Mouse (Mus musculus): ENCODE data around the gene B3gntl1.

B3gntl1 gene

GRCm38 (mm10) chr11:121641501-121642145 is 31.3 kb downstream of the B3gntl1 start:
- no peak for DNase-seq

DNA sequence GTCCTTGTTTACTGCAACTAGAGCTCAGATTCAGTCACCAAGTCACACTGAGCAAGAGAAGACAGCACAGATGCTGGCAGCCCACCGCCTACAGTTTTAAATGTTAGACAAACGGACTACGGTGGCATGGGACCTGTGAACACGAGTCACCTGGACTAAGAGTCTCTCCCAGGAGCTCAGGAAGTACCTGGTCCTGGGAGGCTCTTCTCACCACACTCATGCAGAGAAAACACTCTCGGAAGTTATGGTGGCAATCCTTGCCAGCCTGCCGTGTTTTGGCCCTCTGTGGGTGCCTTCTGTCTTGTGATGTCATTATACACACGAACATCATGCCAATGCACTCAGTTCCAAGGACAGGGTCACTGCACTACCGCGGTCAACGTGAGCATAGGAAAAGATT is 36.3 kb downstream of the B3gntl1 start:
- no peak for DNase-seq

DNA sequence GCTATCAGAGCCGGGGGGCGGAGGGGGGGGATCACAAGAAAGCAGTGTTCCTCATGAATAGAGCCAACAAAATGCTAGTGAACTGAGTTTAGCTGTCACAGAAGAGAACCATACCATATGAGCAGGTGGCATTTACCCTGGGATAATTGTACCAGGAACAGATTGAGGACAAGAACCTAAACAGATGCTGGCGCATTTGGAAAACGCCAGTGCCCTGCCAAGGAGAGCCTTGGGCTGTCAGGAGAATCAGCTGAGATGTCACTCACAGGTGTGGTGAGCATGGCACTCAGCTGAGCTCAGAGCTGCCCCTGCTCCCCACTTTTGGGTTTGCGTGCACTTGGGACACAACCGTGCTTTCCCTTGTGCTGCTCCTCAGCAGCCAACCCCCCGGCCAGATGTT is 41.5 kb downstream of the B3gntl1 start:
- no peak for DNase-seq

DNA sequence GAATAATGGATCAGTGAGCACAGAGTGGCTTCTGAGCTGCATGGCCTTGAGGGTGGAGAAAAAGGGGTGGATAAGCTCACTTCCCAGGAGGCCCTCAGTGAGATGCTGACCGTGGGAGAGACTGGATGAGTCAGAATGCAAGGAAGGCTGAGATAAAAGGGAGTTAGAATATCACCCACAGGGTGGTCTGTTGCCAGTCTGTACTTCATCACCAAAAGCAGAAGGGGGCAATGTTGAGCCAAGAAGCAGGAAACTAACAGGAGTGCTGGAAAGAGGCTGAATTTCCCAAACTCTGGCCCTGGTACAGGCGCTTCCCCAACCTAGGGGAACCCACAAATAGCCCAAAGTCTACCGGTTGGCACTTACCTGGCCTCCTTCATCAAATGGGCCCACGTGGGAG is 42.5 kb downstream of the B3gntl1 start:
- DNase-seq, result no peak

DNA sequence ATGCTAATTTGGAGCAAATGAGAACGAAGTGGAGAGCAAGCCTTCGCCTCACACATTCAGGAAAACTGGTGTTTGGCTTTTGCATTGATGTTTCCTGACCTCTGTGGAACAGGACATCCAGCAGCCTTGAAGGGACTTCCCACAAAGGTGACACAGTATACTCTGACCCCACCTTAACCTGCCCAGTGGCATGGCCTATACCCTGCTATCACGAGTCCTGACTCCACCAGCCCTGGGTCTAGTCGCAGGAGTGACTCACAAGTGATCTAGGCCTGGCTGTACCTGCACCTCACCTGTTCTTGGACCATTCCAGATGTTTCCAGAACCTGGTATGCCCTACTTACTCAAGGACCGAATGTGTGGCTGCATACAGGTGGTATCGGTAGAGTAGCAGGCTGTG is 43.4 kb downstream of the B3gntl1 start:
- no peak for DNase-seq

- DNase-seq, result no peak
These were observed 45.4 kb downstream of the B3gntl1 start for GRCm38 (mm10) chr11:121627521-121627920.

GRCm38 (mm10) chr11:121625007-121625406 is 47.9 kb downstream of the B3gntl1 start:
- no peak for DNase-seq

DNA sequence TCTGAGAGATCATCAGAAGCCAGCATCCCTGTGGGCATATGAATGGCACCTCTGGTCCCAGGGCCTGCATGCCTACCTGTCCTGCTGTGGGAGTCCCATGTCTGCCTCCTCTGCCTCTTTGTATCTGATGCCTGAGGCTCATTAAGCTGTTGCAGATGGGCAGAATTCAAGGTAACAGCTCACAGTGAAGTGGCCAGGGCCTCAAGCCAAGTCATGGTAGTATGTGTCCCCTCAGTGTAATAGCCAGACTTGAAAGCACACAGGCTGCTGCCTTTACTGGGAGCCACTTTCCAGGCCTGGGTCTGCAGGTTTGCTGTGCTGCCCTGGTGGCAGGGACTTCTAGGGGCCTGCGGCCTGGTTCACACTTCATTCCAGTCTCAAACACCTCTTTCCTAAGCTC is 55.6 kb downstream of the B3gntl1 start:
- DNase-seq, result no peak

- DNase-seq, result no peak
These were observed 56.5 kb downstream of the B3gntl1 start for GRCm38 (mm10) chr11:121616501-121616900.

- DNase-seq, result no peak
These were observed 56.9 kb downstream of the B3gntl1 start for GRCm38 (mm10) chr11:121615961-121616485.

DNA sequence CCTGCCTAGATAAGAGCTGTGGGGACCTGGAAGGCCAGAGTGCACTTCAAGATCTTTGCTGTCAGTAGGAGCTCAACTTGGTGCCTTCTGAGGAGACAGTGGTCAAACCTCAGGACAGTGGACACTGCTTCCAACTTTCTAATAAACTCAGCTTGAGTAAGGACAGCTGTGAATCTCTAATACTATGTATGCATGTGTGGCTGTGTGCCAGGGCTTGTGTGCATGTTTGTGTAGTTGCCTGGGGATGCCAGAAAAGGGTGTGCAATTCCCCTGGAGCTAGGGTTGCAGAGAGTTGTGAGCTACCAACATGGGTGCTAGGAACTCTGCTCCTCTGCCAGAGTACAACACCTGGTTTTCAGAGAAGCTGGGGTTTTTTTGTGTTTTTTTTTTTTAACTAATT is 62.0 kb downstream of the B3gntl1 start:
- no peak for DNase-seq

- no peak for DNase-seq
These were observed 67.3 kb downstream of the B3gntl1 start for GRCm38 (mm10) chr11:121605604-121606003.

DNA sequence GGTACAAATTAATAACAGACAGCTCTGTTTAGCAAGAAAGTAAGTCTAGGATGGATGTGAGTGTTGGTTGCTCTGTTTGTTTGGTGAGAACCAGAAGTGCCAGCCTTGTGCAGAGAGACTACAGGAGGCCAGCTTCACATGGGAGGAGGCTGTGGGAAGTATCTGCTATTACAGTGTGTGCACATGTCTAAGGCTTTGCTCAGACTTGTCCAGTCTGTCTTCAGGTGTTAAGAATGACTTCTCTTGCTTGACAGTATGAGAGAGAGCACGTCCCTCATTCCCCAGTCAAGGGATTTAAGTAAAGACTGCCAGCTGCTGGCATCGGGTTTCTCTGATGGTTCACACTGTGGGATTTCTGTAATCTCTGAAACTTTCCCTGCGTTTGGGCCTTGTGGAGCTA is 71.5 kb downstream of the B3gntl1 start:
- DNase-seq, result no peak

- no peak for DNase-seq
These were observed 75.7 kb downstream of the B3gntl1 start for GRCm38 (mm10) chr11:121597254-121597653.

- no peak for DNase-seq
These were observed 91.1 kb downstream of the B3gntl1 start for GRCm38 (mm10) chr11:121581856-121582255.
